Mouse (Mus musculus): ENCODE results near the gene Tiam1. TPM values are rescaled to one million over a fixed set of nuclear protein-coding genes. Genes with fewer than 3 reads are reported as not detected.

Tiam1 gene
- polyA plus RNA-seq, 1 experiment, result 14.1 TPM

- Histone ChIP-seq H3K4me3 (ENCODE audit: control insufficient read depth, insufficient read depth, low read length) (no peak overlapping the region), H3K27ac (ENCODE audit: control insufficient read depth, insufficient read depth, low read length) (no peak overlapping the region), H3K27me3 (ENCODE audit: control insufficient read depth, insufficient read depth, low read length) (no peaks in the 10 kb centered on the region), H3K36me3 (ENCODE audit: control insufficient read depth, insufficient read depth, low read length) (no peaks in the 10 kb centered on the region), H3K4me1 (replicated peaks; ENCODE audit: control insufficient read depth, insufficient read depth, low read length) (no peaks in the 10 kb centered on the region)
- TF ChIP-seq CTCF (IDR thresholded peaks at IDR 0.05; ENCODE audit: borderline replicate concordance, control insufficient read depth, extremely low read depth, insufficient read depth, low read length, poor library complexity) (no peak), POLR2A (IDR thresholded peaks at IDR 0.05; ENCODE audit: control insufficient read depth, extremely low read depth, insufficient read depth, low read length, poor library complexity) (no peak)
- no peak for DNase-seq
- WGBS, result 98% methylated on average over 8 of the region's 8 CpGs
Measured at GRCm38 (mm10) chr16:89894816-89895215, 248.8 kb downstream of the Tiam1 start.

- no peak overlapping the region for H3K27ac ChIP-seq (ENCODE audit: control insufficient read depth, insufficient read depth, low read length)
- no peak for DNase-seq
- TF ChIP-seq POLR2A (IDR thresholded peaks at IDR 0.05; ENCODE audit: control insufficient read depth, extremely low read depth, insufficient read depth, low read length, poor library complexity) (no peak), CTCF (IDR thresholded peaks at IDR 0.05; ENCODE audit: borderline replicate concordance, control insufficient read depth, extremely low read depth, insufficient read depth, low read length, poor library complexity) (no peak)
- WGBS, result 84% methylated on average over 17 of the region's 17 CpGs
- no peaks in the 10 kb centered on the region for H3K36me3 ChIP-seq (ENCODE audit: control insufficient read depth, insufficient read depth, low read length)
- H3K4me1 ChIP-seq (replicated peaks; ENCODE audit: control insufficient read depth, insufficient read depth, low read length), result no peaks in the 10 kb centered on the region
- no peak overlapping the region for H3K4me3 ChIP-seq (ENCODE audit: control insufficient read depth, insufficient read depth, low read length)
- no peaks in the 10 kb centered on the region for H3K27me3 ChIP-seq (ENCODE audit: control insufficient read depth, insufficient read depth, low read length)
Measured at GRCm38 (mm10) chr16:89890515-89891189, 252.9 kb downstream of the Tiam1 start.

GRCm38 (mm10) chr16:89889890-89890462 is 253.6 kb downstream of the Tiam1 start:
- no peak overlapping the region for H3K4me3 ChIP-seq (ENCODE audit: control insufficient read depth, insufficient read depth, low read length)
- H3K36me3 ChIP-seq (ENCODE audit: control insufficient read depth, insufficient read depth, low read length), result no peaks in the 10 kb centered on the region
- 70% methylated on average over 10 of the region's 10 CpGs for WGBS
- TF ChIP-seq CTCF (IDR thresholded peaks at IDR 0.05; ENCODE audit: borderline replicate concordance, control insufficient read depth, extremely low read depth, insufficient read depth, low read length, poor library complexity) (no peak), POLR2A (IDR thresholded peaks at IDR 0.05; ENCODE audit: control insufficient read depth, extremely low read depth, insufficient read depth, low read length, poor library complexity) (no peak)
- no peaks in the 10 kb centered on the region for H3K27me3 ChIP-seq (ENCODE audit: control insufficient read depth, insufficient read depth, low read length)
- no peaks in the 10 kb centered on the region for H3K4me1 ChIP-seq (replicated peaks; ENCODE audit: control insufficient read depth, insufficient read depth, low read length)
- no peak overlapping the region for H3K27ac ChIP-seq (ENCODE audit: control insufficient read depth, insufficient read depth, low read length)
- no peak for DNase-seq

- TF ChIP-seq CTCF (IDR thresholded peaks at IDR 0.05; ENCODE audit: borderline replicate concordance, control insufficient read depth, extremely low read depth, insufficient read depth, low read length, poor library complexity) (no peak), POLR2A (IDR thresholded peaks at IDR 0.05; ENCODE audit: control insufficient read depth, extremely low read depth, insufficient read depth, low read length, poor library complexity) (no peak)
- no peaks in the 10 kb centered on the region for H3K4me1 ChIP-seq (replicated peaks; ENCODE audit: control insufficient read depth, insufficient read depth, low read length)
- no peaks in the 10 kb centered on the region; the same call in 1 of the 2 replicates for H3K36me3 ChIP-seq (ENCODE audit: control insufficient read depth, insufficient read depth, low read length)
- no peaks in the 10 kb centered on the region for H3K27me3 ChIP-seq (ENCODE audit: control insufficient read depth, insufficient read depth, low read length)
- H3K4me3 ChIP-seq (ENCODE audit: control insufficient read depth, insufficient read depth, low read length), result no peak overlapping the region
- H3K27ac ChIP-seq (ENCODE audit: control insufficient read depth, insufficient read depth, low read length), result no peak overlapping the region
- DNase-seq, result no peak
Measured at GRCm38 (mm10) chr16:89886561-89886960, 257.0 kb downstream of the Tiam1 start.

GRCm38 (mm10) chr16:89885661-89886060 is 257.9 kb downstream of the Tiam1 start:
- H3K27ac ChIP-seq (ENCODE audit: control insufficient read depth, insufficient read depth, low read length), result no peak overlapping the region
- H3K4me3 ChIP-seq (ENCODE audit: control insufficient read depth, insufficient read depth, low read length), result no peak overlapping the region
- H3K36me3 ChIP-seq (ENCODE audit: control insufficient read depth, insufficient read depth, low read length), result no peaks in the 10 kb centered on the region; the same call in 1 of the 2 replicates
- DNase-seq, result no peak
- no peaks in the 10 kb centered on the region for H3K4me1 ChIP-seq (replicated peaks; ENCODE audit: control insufficient read depth, insufficient read depth, low read length)
- WGBS, result 96% methylated on average over 9 of the region's 9 CpGs
- TF ChIP-seq CTCF (IDR thresholded peaks at IDR 0.05; ENCODE audit: borderline replicate concordance, control insufficient read depth, extremely low read depth, insufficient read depth, low read length, poor library complexity) (no peak), POLR2A (IDR thresholded peaks at IDR 0.05; ENCODE audit: control insufficient read depth, extremely low read depth, insufficient read depth, low read length, poor library complexity) (no peak)
- H3K27me3 ChIP-seq (ENCODE audit: control insufficient read depth, insufficient read depth, low read length), result no peaks in the 10 kb centered on the region

- Histone ChIP-seq H3K36me3 (ENCODE audit: control insufficient read depth, insufficient read depth, low read length) (no peaks in the 10 kb centered on the region; the same call in 1 of the 2 replicates), H3K27me3 (ENCODE audit: control insufficient read depth, insufficient read depth, low read length) (no peaks in the 10 kb centered on the region), H3K4me1 (replicated peaks; ENCODE audit: control insufficient read depth, insufficient read depth, low read length) (no peaks in the 10 kb centered on the region), H3K4me3 (ENCODE audit: control insufficient read depth, insufficient read depth, low read length) (no peak overlapping the region), H3K27ac (ENCODE audit: control insufficient read depth, insufficient read depth, low read length) (no peak overlapping the region)
- TF ChIP-seq CTCF (IDR thresholded peaks at IDR 0.05; ENCODE audit: borderline replicate concordance, control insufficient read depth, extremely low read depth, insufficient read depth, low read length, poor library complexity), result no peak
- WGBS, result 92% methylated on average over 4 of the region's 4 CpGs
- DNase-seq, result no peak
Measured at GRCm38 (mm10) chr16:89883897-89884296, 259.7 kb downstream of the Tiam1 start.
